Mouse (Mus musculus) CH12.LX (cell line): ENCODE results near the gene Galnt14. TPM values are rescaled to one million over a fixed set of nuclear protein-coding genes. Genes with fewer than 3 reads are reported as not detected.

ENCODE experiments used
- DNase-seq: peaks from one replicate; pipeline ENCODE4 v3.0.0-alpha.2; 2013; ENCODE audit errors: extremely low read depth
- H3K27ac ChIP-seq: 2 replicates; pipeline ENCODE4 v1.5.1; 2012; ENCODE audit warnings: low read depth, mild to moderate bottlenecking, control low read depth, moderate library complexity; ENCODE audit not compliant: insufficient read depth
- H3K27me3 ChIP-seq: replicated peaks from 2 replicates; pipeline ENCODE3; 2012; ENCODE audit warnings: inconsistent platforms
- H3K36me3 ChIP-seq, 2 experiments: replicated peaks in 1 of 2; 2 replicates each; pipeline versions ENCODE3 to v1.6.1; 2012; ENCODE audit warnings: inconsistent platforms in 1 of 2, low read length in 1 of 2, mild to moderate bottlenecking in 1 of 2, mixed read lengths in 1 of 2, moderate library complexity in 1 of 2; ENCODE audit not compliant: control insufficient read depth in 1 of 2, insufficient read depth in 1 of 2
- H3K4me1 ChIP-seq, 2 experiments: 2 replicates each; pipeline ENCODE4 v1.6.1; 2012; ENCODE audit warnings: inconsistent platforms in 1 of 2, moderate library complexity in 1 of 2; ENCODE audit not compliant: insufficient read depth in 2 of 2, control insufficient read depth in 1 of 2
- H3K4me2 ChIP-seq: 2 replicates; pipeline ENCODE4 v1.6.1; 2012; ENCODE audit warnings: low read depth, mild to moderate bottlenecking, control low read depth; ENCODE audit not compliant: poor library complexity, insufficient read depth, severe bottlenecking
- H3K4me3 ChIP-seq, 3 experiments: fragments of 150-350 bp in 1 of 3; sonication (generic) in 1 of 3; replicated peaks in 1 of 3; 2 replicates each; pipeline versions ENCODE3 to v1.5.1; 2011 to 2012; ENCODE audit warnings: low read depth in 2 of 3, low read length in 2 of 3, mild to moderate bottlenecking in 2 of 3, moderate library complexity in 2 of 3, control low read depth in 1 of 3, improper control_type of control experiment in 1 of 3, inconsistent platforms in 1 of 3, mixed read lengths in 1 of 3; ENCODE audit not compliant: poor library complexity in 1 of 3
- H3K79me2 ChIP-seq: replicated peaks from 2 replicates; pipeline ENCODE4 v1.6.1; 2012; ENCODE audit warnings: mild to moderate bottlenecking, moderate library complexity; ENCODE audit not compliant: control insufficient read depth, poor library complexity, insufficient read depth, severe bottlenecking; ENCODE audit errors: extremely low read depth
- H3K9ac ChIP-seq: 2 replicates; pipeline ENCODE4 v1.6.1; 2012; ENCODE audit warnings: low read depth, mild to moderate bottlenecking, control low read depth, moderate library complexity; ENCODE audit not compliant: insufficient read depth
- H3K9me3 ChIP-seq: replicated peaks from 2 replicates; pipeline ENCODE3; 2012; ENCODE audit warnings: low read length, inconsistent platforms, mixed read lengths
- BHLHE40 ChIP-seq: IDR thresholded peaks from 2 replicates; pipeline ENCODE4 v1.6.1; 2011; ENCODE audit warnings: mild to moderate bottlenecking, low read depth, low read length, improper control_type of control experiment
- CHD1 ChIP-seq: IDR thresholded peaks from 2 replicates; pipeline ENCODE4 v1.6.1; 2012; ENCODE audit warnings: low read depth, low read length, improper control_type of control experiment, inconsistent platforms
- CHD2 ChIP-seq: IDR thresholded peaks from 2 replicates; pipeline ENCODE4 v1.6.1; 2011; ENCODE audit warnings: low read length, improper control_type of control experiment
- E2F4 ChIP-seq: IDR thresholded peaks from 2 replicates; pipeline ENCODE4 v1.6.1; 2011; ENCODE audit warnings: low read depth, low read length, improper control_type of control experiment; ENCODE audit not compliant: insufficient replicate concordance
- ELF1 ChIP-seq: IDR thresholded peaks from 2 replicates; pipeline ENCODE4 v1.6.1; 2014; ENCODE audit warnings: low read depth, mild to moderate bottlenecking, inconsistent platforms, low read length, improper control_type of control experiment
- EP300 ChIP-seq: IDR thresholded peaks from 2 replicates; pipeline ENCODE4 v1.6.1; 2011; ENCODE audit warnings: low read length, improper control_type of control experiment
- GABPA ChIP-seq: IDR thresholded peaks from 2 replicates; pipeline ENCODE4 v1.6.1; 2012; ENCODE audit warnings: low read depth, low read length, improper control_type of control experiment, inconsistent platforms; ENCODE audit not compliant: insufficient replicate concordance
- HCFC1 ChIP-seq: IDR thresholded peaks from 2 replicates; pipeline ENCODE4 v1.6.1; 2012; ENCODE audit warnings: low read depth, mild to moderate bottlenecking, inconsistent platforms, low read length, improper control_type of control experiment
- IRF4 ChIP-seq: IDR thresholded peaks from 2 replicates; pipeline ENCODE4 v1.6.1; 2014; ENCODE audit warnings: low read depth, mild to moderate bottlenecking, inconsistent platforms, low read length, improper control_type of control experiment
- KAT2A ChIP-seq: IDR thresholded peaks from 2 replicates; pipeline ENCODE4 v1.6.1; 2012; ENCODE audit warnings: low read length, improper control_type of control experiment, inconsistent platforms; ENCODE audit not compliant: insufficient replicate concordance
- MAX ChIP-seq: IDR thresholded peaks from 2 replicates; pipeline ENCODE4 v1.6.1; 2011; ENCODE audit warnings: low read length, improper control_type of control experiment
- MAZ ChIP-seq: IDR thresholded peaks from 2 replicates; pipeline ENCODE4 v1.6.1; 2012; ENCODE audit warnings: low read depth, mild to moderate bottlenecking, inconsistent platforms, low read length, improper control_type of control experiment, moderate library complexity
- MEF2A ChIP-seq: IDR thresholded peaks from 2 replicates; pipeline ENCODE4 v1.6.1; 2014; ENCODE audit warnings: low read depth, mild to moderate bottlenecking, inconsistent platforms, low read length, improper control_type of control experiment, borderline replicate concordance
- MXI1 ChIP-seq: IDR thresholded peaks from 2 replicates; pipeline ENCODE4 v1.6.1; 2011; ENCODE audit warnings: mild to moderate bottlenecking, low read depth, low read length, improper control_type of control experiment
- MYC ChIP-seq: IDR thresholded peaks from 2 replicates; pipeline ENCODE4 v1.6.1; 2011; ENCODE audit warnings: low read depth, mild to moderate bottlenecking, improper control_type of control experiment, low read length
- NELFE ChIP-seq: IDR thresholded peaks from 2 replicates; pipeline ENCODE4 v1.6.1; 2011; ENCODE audit warnings: low read depth, low read length, improper control_type of control experiment
- PAX5 ChIP-seq: IDR thresholded peaks from 2 replicates; pipeline ENCODE4 v1.6.1; 2012; ENCODE audit warnings: low read length, inconsistent platforms, mixed read lengths
- POLR2A ChIP-seq: IDR thresholded peaks from 2 replicates; pipeline ENCODE4 v1.6.1; 2011; ENCODE audit warnings: low read depth, mild to moderate bottlenecking, improper control_type of control experiment, low read length
- RAD21 ChIP-seq: IDR thresholded peaks from 2 replicates; pipeline ENCODE4 v1.6.1; 2011; ENCODE audit warnings: low read depth, mild to moderate bottlenecking, low read length, improper control_type of control experiment, moderate library complexity
- RCOR1 ChIP-seq: conservative IDR thresholded peaks from 2 replicates; pipeline ENCODE4 v1.6.1; 2012; ENCODE audit warnings: low read depth, mild to moderate bottlenecking, inconsistent platforms, low read length, improper control_type of control experiment
- SIN3A ChIP-seq: IDR thresholded peaks from 2 replicates; pipeline ENCODE4 v1.6.1; 2012; ENCODE audit warnings: low read length, improper control_type of control experiment, inconsistent platforms
- SMC3 ChIP-seq: IDR thresholded peaks from 2 replicates; pipeline ENCODE4 v1.6.1; 2011; ENCODE audit warnings: low read depth, low read length, improper control_type of control experiment
- TBP ChIP-seq: conservative IDR thresholded peaks from 2 replicates; pipeline ENCODE4 v1.6.1; 2011; ENCODE audit warnings: low read depth, low read length, improper control_type of control experiment
- USF2 ChIP-seq: conservative IDR thresholded peaks from 2 replicates; pipeline ENCODE4 v1.6.1; 2011; ENCODE audit warnings: low read depth, low read length, improper control_type of control experiment
- ZC3H11A ChIP-seq: IDR thresholded peaks from 2 replicates; pipeline ENCODE4 v1.6.1; 2012; ENCODE audit warnings: low read depth, mild to moderate bottlenecking, inconsistent platforms, low read length, improper control_type of control experiment
- ZKSCAN1 ChIP-seq: IDR thresholded peaks from 2 replicates; pipeline ENCODE4 v1.6.1; 2012; ENCODE audit warnings: low read depth, inconsistent platforms, low read length, improper control_type of control experiment, borderline replicate concordance
- ZMIZ1 ChIP-seq: IDR thresholded peaks from 2 replicates; pipeline ENCODE4 v1.6.1; 2012; ENCODE audit warnings: low read depth, mild to moderate bottlenecking, inconsistent platforms, low read length, improper control_type of control experiment
- dilution Hi-C: fragments of 300-500 bp; cut with MboI; formaldehyde crosslinking; loops from 2 replicates; pipeline ENCODE4 v1.14.3; 2020; ENCODE audit warnings: low sequenced_read_pairs; ENCODE audit not compliant: extremely low pct_unique_long_range_greater_than_20kb, extremely low pct_ligation_motif_present
- in situ Hi-C: fragments of 300-500 bp; cut with MboI; formaldehyde crosslinking; loops from 3 replicates; pipeline ENCODE4 v1.14.3; 2019; ENCODE audit warnings: low sequenced_read_pairs, low pct_ligation_motif_present, low pct_unique_long_range_greater_than_20kb, mixed read lengths
- polyA plus RNA-seq: library from polyadenylated mRNA; unstranded; fragments of >175 nt; gene quantifications from 2 replicates; pipeline ENCODE4 v1.2.1, GENCODE M21; 2012; ENCODE audit warnings: low read depth; ENCODE audit not compliant: insufficient read length
- total RNA-seq, 2 experiments: library from RNA; depleted of rRNA; stranded (reverse); fragments of 300-350 nt in 1 of 2; fragments of >200 nt in 1 of 2; gene quantifications; 2 replicates each; pipeline ENCODE4 v1.2.3; 2012 to 2014

Galnt14 gene
- total and polyA plus RNA-seq, 3 experiments = 1.0 to 5.8 (median 2.4) TPM

DNA sequence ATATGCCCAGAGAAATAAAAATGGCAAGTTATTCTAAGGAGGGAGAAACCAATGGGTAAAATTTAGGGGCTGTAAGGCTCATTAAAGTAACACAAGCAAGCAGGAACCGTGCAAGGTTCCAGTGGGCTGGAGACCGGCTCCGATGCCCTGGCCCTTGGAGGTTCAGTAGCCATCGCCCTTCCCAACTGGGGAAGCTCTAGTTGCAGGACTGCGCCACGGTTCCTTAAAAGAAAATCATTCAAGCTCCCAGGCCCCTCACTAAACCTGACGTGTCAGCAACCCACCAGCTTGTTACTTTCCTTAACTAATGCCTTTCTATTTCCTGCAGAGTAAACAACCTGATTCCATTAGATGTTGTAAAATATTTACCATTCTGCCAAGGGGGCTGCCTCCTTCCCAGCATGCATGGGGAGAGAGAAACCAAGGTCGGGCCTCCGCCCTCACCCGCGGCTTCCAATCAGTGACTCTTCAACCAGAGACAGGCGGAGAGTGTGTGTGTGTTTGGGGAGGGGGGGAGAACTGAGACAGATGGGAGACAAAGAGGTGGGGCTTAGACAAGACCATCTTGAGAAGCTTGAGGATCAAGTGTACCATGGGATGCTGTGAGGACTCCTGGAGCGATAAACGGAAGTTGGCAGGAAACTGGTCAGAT, 81.9 kb downstream of the Galnt14 start:
- no peaks in the 10 kb centered on the region for H3K79me2 ChIP-seq
- no peak overlapping the region for H3K27ac ChIP-seq
- no peak overlapping the region for H3K9ac ChIP-seq
- no peak for TF ChIP-seq SMC3
- no peak for TF ChIP-seq MXI1
- no peak for TF ChIP-seq CHD1
- no peak for TF ChIP-seq CHD2
- no peak for TF ChIP-seq GABPA
- TF ChIP-seq RAD21 = no peak
- TF ChIP-seq NELFE = no peak
- TF ChIP-seq HCFC1 = no peak
- TF ChIP-seq USF2 = no peak
- no peak for TF ChIP-seq MEF2A
- no peak for TF ChIP-seq ZMIZ1
- TF ChIP-seq ZC3H11A = no peak
- TF ChIP-seq MAZ = no peak
- TF ChIP-seq SIN3A = no peak
- no peak for TF ChIP-seq IRF4
- no peak for TF ChIP-seq POLR2A
- TF ChIP-seq E2F4 = no peak
- no peak for TF ChIP-seq PAX5
- no peak for TF ChIP-seq KAT2A
- TF ChIP-seq EP300 = no peak
- dilution Hi-C loops = no loop called here
- H3K36me3 ChIP-seq = no peaks in the 10 kb centered on the region
- in situ Hi-C loops = no loop called here
- DNase-seq = no peak
- no peaks in the 10 kb centered on the region for H3K4me1 ChIP-seq
- H3K4me2 ChIP-seq = no peak overlapping the region
- no peak overlapping the region for H3K4me3 ChIP-seq
- H3K9me3 ChIP-seq = no peaks in the 10 kb centered on the region
- no peaks in the 10 kb centered on the region for H3K27me3 ChIP-seq

DNA sequence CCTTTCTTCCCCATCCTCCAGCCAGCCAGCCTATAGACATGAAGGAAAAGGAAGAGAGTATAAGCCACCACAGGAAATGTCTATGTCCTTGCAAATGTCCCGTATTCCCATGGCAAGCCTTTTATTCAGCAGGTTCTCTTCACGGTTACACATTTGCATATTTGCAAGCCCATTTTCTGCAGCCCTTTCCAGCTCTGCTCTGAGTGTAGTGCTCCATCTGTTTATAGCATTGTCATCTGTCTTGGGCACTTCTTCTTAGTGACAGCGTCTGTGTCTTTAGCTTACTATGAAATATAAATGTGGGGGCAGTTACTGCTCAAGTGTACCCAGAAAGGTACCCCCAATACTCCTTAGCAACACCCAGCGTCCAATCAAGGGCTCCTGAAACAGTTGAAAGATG, 83.3 kb downstream of the Galnt14 start:
- DNase-seq = no peak

More for the DNA sequence above, 83.3 kb downstream of the Galnt14 start:
- in situ Hi-C loops = no loop called here
- Histone ChIP-seq H3K9me3 (no peaks in the 10 kb centered on the region), H3K4me1 (no peaks in the 10 kb centered on the region), H3K79me2 (no peaks in the 10 kb centered on the region; the same call in 1 of the 2 replicates), H3K27ac (no peak overlapping the region), H3K27me3 (no peaks in the 10 kb centered on the region), H3K4me3 (no peak overlapping the region), H3K9ac (no peak overlapping the region)
- no peak for TF ChIP-seq MAX
- no peak for TF ChIP-seq TBP
- TF ChIP-seq CHD1 = no peak
- no peak for TF ChIP-seq EP300
- no peak for TF ChIP-seq BHLHE40
- TF ChIP-seq MXI1 = no peak
- no peak for TF ChIP-seq GABPA
- TF ChIP-seq E2F4 = no peak
- TF ChIP-seq RAD21 = no peak
- no peak for TF ChIP-seq ZKSCAN1
- no peak for TF ChIP-seq USF2
- no peak for TF ChIP-seq MYC
- TF ChIP-seq ELF1 = no peak
- TF ChIP-seq ZC3H11A = no peak
- TF ChIP-seq IRF4 = no peak
- TF ChIP-seq MEF2A = no peak
- no peak for TF ChIP-seq NELFE
- TF ChIP-seq RCOR1 = no peak
- TF ChIP-seq, all 38 proteins: peak for 0
- dilution Hi-C loops = no loop called here
- no peaks in the 10 kb centered on the region for H3K36me3 ChIP-seq
- H3K4me2 ChIP-seq = no peak overlapping the region
